Mouse (Mus musculus) MEL (cell line): Measurements from ENCODE around the gene Nlrc4.

Source experiments
- CTCF ChIP-seq, 3 experiments: IDR thresholded peaks in 2 of 3; conservative IDR thresholded peaks in 1 of 3; 2 replicates each; pipeline ENCODE4 v1.5.1; 2011 to 2012; ENCODE audit warnings: low read length in 3 of 3, low read depth in 2 of 3, mild to moderate bottlenecking in 2 of 3, improper control_type of control experiment in 1 of 3, inconsistent platforms in 1 of 3, mixed read lengths in 1 of 3, moderate library complexity in 1 of 3; ENCODE audit not compliant: control insufficient read depth in 1 of 3, insufficient read depth in 1 of 3, poor library complexity in 1 of 3, severe bottlenecking in 1 of 3
- EP300 ChIP-seq, 2 experiments: IDR thresholded peaks; 2 replicates each; pipeline ENCODE4 v1.6.1; 2011; ENCODE audit warnings: improper control_type of control experiment in 2 of 2, low read length in 2 of 2, low read depth in 1 of 2, mild to moderate bottlenecking in 1 of 2
- JUND ChIP-seq: IDR thresholded peaks from 2 replicates; pipeline ENCODE4 v1.6.1; 2011; ENCODE audit warnings: low read depth, mild to moderate bottlenecking, improper control_type of control experiment, low read length
- MYB ChIP-seq: IDR thresholded peaks from 2 replicates; pipeline ENCODE4 v1.6.1; 2011; ENCODE audit warnings: mild to moderate bottlenecking, low read depth, low read length, improper control_type of control experiment
- POLR2A ChIP-seq, 2 experiments: IDR thresholded peaks; 2 replicates each; pipeline ENCODE4 v1.6.1; 2011 to 2012; ENCODE audit warnings: low read length in 2 of 2, mild to moderate bottlenecking in 2 of 2, control low read depth in 1 of 2, improper control_type of control experiment in 1 of 2, low read depth in 1 of 2, moderate library complexity in 1 of 2; ENCODE audit not compliant: control insufficient read depth in 1 of 2, insufficient read depth in 1 of 2, poor library complexity in 1 of 2
- RAD21 ChIP-seq: IDR thresholded peaks from 2 replicates; pipeline ENCODE4 v1.6.1; 2011; ENCODE audit warnings: mild to moderate bottlenecking, low read depth, low read length, improper control_type of control experiment
- RCOR1 ChIP-seq: IDR thresholded peaks from 2 replicates; pipeline ENCODE4 v1.6.1; 2012; ENCODE audit warnings: low read depth, mild to moderate bottlenecking, inconsistent platforms, low read length, improper control_type of control experiment
- TAL1 ChIP-seq: IDR thresholded peaks from 2 replicates; pipeline ENCODE4 v1.6.1; 2012; ENCODE audit warnings: mild to moderate bottlenecking, inconsistent platforms, low read length, moderate library complexity, mixed read lengths
- ZC3H11A ChIP-seq: IDR thresholded peaks from 2 replicates; pipeline ENCODE4 v1.6.1; 2012; ENCODE audit warnings: low read depth, mild to moderate bottlenecking, inconsistent platforms, low read length, improper control_type of control experiment
- ZKSCAN1 ChIP-seq: IDR thresholded peaks from 2 replicates; pipeline ENCODE4 v1.6.1; 2012; ENCODE audit warnings: low read depth, mild to moderate bottlenecking, inconsistent platforms, low read length, improper control_type of control experiment, moderate library complexity

- TF ChIP-seq RAD21 (no peak), MYB (no peak), ZC3H11A (no peak), CTCF (IDR thresholded peaks at IDR 0.05 in 2 of 3, conservative IDR thresholded peaks at IDR 0.05 in 1 of 3; ENCODE audit: control insufficient read depth in 1 of 3, insufficient read depth in 1 of 3, low read depth in 2 of 3, low read length in 3 of 3, poor library complexity in 1 of 3, severe bottlenecking in 1 of 3) (no peak), JUND (no peak), ZKSCAN1 (no peak), TAL1 (no peak), POLR2A (IDR thresholded peaks at IDR 0.05; ENCODE audit: control insufficient read depth in 1 of 2, insufficient read depth in 1 of 2, low read depth in 1 of 2, low read length in 2 of 2, poor library complexity in 1 of 2) (no peak), EP300 (IDR thresholded peaks at IDR 0.05; ENCODE audit: low read depth in 1 of 2, low read length in 2 of 2) (no peak), RCOR1 (no peak)
These were observed 26.3 kb downstream of the Nlrc4 start for GRCm38 (mm10) chr17:74432631-74433030.
